Mouse (Mus musculus) liver, postnatal 0 days (tissue): ENCODE results near the gene Gpr31b.
"Not testable (repeated sequence)": the region's sequence is repeated elsewhere in the genome, so short reads cannot be mapped to it uniquely, and the experiment has no call there.

Source experiments
- CTCF ChIP-seq: sonication (generic); IDR thresholded peaks from 2 replicates; pipeline ENCODE4 v1.5.1; 2016; ENCODE audit warnings: antibody characterized with exemption, low read depth
- EP300 ChIP-seq: IDR thresholded peaks from 2 replicates; pipeline ENCODE4 v1.6.1; 2016; ENCODE audit warnings: antibody characterized with exemption, low read depth, mild to moderate bottlenecking

GRCm38 (mm10) chr17:13092960-13093359 lies 40.9 kb upstream of the Gpr31b start:
- TF ChIP-seq CTCF, EP300: not testable (repeated sequence)
